Mouse (Mus musculus) gastrocnemius, adult 8-10 months (tissue): ENCODE data around the gene Mum1. TPM values are rescaled to one million over a fixed set of nuclear protein-coding genes. Genes with fewer than 3 reads are reported as not detected.
A peak's percentile ranks its signal among the peaks of the same experiment; 100 is the strongest.

Source experiments
- DNase-seq, 2 experiments: peaks; one replicate each; pipeline ENCODE4 v3.0.0; 2022; ENCODE audit warnings: low spot score in 2 of 2
- total RNA-seq, 4 experiments: library from RNA; stranded (reverse); gene quantifications; 2 replicates each; pipeline ENCODE4 v1.2.4; 2022

The Mum1 gene
- total RNA-seq = 10 to 100 TPM; 12.7 to 16.9 (median 15.2) TPM

DNA sequence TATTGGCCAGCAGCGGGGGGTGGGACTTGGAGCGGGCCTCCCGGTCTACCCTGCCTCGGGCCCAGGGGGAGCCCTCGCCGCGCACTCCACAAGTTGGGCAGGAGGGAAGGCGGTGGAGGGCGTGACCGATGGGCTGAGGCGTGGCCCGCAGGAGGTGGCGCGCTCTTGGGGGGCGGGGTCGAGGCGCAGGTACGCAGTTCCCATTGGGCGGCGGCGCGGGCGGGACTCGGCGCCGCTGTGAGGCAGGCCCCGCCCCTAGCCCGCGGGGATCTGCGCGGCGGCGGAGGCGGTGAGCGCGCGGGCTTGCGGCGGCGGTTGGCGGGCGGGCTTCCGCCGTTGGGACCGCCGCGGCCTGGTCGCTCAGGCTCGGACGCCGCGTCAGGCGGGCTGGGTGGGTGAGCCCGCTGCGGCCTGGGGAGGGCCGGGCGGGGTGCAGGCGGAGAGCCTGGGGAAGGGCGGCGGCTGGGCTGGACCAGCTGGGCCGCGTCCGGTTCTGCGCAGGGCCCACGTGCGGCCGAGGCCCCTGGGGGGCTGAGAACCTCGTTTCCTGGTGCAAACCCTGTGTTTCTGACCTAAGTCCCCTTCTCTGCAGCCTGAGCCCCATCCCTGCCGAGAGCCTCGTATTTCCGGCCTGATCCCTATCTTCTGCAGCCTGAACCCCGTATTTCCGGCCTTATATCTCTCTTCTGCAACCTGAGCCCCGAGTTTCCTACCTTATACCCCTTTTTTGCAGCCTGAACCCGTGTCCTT lies at the start of gene Mum1:
Gene Mum1 (plus strand): TSS at position 19 of the 750 bp plus-strand sequence.
- DNase-seq = peak; percentile 100

DNA sequence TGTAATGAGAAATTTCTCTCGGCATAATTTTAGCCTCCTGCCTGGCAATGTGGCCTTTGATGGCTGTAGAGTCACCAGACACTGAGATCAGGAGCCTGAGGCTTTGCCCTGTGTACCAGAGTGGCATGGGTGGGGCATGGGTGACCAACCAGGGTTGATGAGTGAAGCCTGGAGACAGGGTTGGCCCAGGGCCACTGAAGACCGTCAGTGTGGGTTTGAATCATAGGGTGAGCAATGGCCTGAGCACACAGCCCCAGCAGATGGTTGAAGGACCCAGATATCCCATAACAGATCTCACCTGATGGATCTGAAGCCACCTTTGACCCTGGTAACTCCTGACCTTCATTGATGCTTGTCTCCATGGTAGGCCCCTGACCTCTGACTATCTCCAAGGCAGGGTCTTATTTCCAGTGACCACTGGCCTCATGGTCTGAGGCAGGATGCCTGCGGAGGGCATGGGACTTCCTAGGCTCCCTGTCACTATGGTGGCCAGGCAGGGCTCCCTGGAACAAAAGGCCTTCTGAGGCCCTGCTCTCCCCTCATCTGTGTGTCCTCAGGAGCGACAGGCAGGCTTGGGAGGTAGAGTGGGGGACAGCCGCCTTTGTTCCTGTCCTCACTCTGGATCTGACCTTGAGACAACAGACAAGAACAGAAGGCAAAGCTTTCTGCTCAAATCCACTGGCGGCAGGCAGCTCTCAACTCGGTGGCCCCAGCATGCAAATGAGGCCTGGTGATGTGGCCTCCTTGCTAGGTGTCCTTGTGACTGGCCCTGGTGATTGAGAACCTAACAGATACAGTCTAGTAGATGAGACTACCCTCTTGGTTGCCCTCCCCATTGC lies 48.6 kb upstream of the Mum1 start:
- DNase-seq = no peak

DNA sequence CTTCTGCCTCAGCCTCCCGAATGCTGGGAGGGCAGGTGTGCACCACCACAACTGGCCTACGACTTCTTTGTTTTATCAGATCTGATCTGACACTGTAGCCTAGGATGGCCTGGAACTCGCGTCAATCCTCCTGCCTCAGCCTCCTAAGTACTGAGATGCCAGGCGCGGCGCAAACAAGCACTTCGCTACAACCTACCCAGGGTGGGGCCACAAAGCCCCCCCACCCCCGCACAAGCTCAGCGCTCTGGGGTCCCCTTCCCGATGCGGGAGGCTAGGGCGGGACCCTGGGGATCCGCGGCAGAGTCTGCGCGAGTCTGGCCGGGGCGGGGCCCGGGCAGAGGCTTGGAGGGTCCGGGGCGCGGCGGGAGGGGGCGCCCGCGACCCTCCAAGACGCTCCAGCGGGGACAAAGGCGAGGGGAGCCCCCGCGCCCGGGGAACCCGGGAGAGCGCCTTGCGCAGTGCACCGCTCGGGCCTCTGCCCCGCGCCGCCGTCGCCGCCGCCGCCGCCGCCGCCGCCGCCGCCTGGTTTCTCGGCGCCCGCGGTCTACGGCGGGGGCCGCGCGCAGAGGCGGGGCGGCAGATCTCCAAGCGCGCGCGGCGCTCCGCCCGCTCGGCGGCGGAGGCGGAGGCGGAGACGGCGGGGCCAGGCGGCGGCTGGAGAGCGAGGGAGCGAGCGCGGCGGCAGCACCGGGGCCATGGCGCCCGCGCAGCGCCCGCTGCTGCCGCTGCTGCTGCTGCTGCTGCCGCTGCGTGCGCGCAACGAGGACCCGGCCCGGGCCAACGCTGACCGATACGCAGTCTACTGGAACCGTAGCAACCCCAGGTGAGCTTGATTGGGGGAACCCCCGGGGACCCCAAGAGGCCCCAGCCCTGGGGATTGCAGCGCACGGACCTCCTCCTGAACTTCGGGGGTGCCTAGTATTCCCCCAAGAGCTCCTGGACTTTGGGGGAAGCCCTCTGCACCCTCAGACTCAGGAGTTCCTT lies 46.9 kb upstream of the Mum1 start, which contains the start of gene Efna2:
Gene Efna2 (plus strand): TSS at position 415 of the 984 bp plus-strand sequence.
- no peak for DNase-seq

DNA sequence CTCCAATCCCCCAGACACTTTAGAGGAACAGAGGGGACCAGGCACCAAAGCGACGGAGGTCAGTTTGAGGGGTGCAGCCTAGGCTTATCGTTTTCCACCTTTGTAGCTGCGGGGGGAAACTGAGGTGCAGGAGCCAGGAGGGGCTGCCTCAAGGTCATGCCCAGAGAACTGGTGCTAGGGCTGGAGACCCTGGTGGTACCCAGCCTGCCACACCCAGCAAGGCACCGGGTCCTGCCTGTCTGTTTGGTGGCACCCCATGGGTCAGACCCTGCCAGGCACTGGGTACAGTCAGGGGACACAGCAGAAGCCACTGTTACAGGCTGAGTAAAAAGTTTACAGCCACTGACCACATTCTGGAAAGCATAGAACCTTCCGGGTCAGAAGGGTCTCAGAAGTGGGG lies 45.9 kb upstream of the Mum1 start:
- no peak for DNase-seq

DNA sequence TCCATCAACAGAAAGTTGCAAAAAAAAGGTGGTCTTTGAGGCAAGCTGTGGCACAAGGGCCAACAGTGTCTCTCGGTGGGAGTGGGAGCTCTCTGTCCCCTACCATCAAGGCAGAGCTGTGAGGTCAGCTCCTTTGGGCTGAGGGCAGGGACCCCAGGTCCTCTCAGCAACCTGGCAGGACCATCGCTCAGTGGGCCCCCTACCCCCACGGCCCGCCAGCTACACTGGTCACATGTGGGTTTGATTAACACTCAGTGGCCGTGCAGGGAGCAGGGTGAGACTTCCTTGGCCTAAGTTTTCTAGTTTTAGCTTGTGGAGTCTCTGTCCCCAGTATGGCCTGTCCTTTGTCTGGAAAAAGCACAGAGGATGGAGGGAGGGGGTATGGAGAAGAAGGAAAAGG lies 45.4 kb upstream of the Mum1 start:
- DNase-seq = no peak

DNA sequence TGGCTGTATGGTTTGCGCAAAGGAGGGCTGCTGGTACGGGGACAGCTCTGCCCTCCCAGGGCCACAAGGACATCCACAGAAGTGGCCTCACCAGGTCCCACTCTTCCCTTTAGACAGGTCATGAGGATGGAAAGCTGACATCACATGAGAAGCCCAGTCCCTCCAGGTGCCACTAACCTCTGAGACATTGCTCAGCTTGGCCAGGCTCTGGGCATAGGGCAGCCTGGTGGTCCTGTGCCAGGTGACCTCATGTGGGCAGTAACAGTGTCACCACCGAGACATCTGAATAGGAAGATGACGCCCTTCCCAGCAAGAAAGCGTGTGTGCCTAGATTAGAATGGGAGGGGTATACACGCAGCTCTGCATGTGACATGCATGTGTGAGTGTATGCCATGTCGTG lies 43.7 kb upstream of the Mum1 start:
- no peak for DNase-seq

DNA sequence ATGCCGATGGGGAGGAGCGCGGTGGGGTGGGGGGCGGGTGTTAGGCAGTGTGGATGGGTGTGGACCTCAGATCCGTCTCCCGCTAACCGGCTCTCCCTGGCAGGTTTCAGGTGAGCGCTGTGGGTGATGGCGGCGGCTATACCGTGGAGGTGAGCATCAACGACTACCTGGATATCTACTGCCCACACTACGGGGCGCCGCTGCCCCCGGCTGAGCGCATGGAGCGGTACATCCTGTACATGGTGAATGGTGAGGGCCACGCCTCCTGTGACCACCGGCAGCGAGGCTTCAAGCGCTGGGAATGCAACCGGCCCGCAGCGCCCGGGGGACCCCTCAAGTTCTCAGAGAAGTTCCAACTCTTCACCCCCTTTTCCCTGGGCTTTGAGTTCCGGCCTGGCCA lies 39.6 kb upstream of the Mum1 start:
- no peak for DNase-seq

DNA sequence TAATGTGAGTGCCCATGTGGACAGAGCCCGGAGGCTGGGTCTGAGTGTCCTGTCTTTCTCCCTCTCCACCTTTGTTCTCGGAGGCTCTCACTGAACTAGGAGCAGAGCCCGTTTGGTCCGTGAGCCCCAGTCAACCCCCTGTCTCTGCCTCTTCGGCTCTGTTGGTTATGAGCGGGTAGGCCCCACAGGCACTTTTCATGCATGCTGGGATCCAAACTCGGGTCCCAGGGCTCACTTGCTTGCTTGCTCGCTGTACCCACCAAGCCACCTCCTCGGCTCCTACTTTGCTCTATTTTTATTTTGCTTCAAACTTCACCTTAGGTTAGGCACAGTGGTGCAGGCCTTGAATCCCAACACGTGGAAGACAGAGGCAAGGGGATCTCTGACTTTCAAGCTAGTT lies 38.5 kb upstream of the Mum1 start:
- DNase-seq = no peak

DNA sequence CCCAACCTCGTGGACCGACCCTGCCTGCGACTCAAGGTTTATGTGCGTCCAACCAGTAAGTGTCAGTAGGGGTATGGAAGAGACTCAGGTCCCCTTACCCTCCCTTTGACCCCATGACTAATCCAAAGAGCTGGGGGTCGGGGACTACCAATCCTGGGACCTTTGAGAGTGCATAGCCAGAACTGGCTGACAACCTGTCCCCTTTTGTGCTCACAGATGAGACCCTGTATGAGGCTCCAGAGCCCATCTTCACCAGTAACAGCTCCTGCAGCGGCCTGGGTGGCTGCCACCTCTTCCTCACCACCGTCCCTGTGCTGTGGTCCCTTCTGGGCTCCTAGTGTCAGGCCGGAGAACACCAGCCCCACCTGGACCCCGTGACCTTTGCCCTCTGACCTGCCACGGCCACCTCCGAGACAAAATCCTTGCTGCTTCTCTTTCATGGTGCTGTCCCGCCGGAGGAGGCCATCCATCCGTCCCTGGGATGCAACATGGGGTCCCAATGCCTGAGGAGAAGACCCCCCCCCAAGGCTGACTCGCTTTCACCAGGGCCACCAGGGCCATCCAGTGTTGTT lies 37.7 kb upstream of the Mum1 start:
- no peak for DNase-seq

DNA sequence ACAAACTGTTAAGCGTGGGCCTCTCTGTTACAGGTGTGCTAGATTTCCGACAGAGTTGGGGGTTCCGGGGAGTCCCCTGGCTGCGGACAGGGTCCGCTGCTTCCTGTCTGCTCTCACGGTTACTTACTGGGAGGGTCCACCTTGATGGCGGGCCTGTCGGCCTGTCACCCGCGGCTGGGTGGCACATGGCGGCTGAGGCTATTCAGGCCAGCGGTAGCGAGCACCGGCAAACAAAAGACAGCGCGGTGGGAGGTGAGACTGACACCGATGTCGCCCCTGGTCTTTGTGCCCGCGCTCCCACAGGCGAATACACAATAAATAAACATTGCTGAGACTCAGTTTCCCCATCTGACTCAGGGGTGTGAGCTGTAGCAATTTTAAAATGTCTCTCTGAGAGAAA lies 36.2 kb upstream of the Mum1 start:
- DNase-seq = no peak

DNA sequence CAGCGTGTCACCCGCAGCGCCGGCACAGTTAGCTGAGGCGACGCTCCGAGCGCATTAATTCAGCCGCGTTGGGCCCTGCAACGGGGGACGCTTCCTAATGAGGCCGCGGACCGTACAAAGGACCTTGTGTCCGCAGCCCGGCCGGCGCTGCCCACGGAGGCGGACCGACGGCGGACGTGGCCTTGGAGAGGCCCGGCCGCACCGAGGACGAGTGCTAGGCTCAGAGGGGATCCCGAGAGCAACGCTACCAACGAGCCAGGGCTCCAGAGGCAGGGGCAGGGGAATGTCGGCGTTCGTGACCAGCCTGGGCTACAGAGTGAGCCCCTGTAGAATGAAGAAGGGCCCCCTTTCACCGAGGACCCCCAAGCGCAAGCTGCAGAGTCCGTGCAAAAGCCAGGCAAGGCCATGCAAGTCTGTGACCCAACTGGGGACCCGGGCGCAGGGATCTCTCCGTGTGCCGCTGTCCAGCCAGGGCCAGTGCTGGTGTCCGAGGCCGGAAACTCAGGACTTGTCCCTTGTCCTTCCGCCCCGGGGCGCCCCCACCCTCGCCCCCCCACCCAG lies 35.7 kb upstream of the Mum1 start:
- no peak for DNase-seq

DNA sequence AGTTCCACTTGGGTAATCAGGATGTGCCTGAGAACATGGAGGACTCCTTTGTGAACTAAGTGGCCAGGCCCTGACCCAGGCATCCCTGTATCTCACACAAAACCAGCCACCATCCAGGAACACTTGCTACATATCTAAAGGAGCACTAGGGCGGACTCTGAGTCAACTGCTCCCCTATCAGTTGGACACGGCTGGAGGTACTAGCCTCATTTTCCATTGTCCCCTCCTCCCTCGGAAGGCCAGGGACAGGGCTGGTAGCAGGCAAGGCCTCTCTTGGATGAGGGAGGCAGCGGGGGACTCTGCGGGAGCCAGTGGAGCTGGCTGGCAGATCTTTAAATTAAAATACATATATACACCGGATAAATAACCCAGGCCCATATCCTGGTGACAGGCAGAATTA lies 32.3 kb upstream of the Mum1 start:
- no peak for DNase-seq

DNA sequence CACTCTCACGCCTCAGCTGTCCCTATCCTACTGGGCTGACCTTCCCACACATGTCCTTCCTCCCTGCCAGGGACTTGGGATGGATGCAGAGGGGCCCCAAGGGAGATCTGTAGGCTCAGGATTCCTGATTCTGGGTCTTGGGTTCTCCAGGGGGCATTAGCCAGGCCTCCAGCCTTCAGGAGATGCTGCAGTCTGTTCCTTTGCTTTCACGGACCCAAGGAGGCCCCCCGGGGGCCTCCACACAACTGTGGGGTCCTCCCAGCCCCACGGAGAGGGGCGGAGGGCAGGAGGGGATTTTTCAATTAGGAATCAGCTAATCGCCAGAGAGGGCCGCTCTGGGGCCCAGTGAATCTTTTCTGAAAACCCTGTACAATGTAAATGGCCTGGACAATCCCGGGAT lies 31.8 kb upstream of the Mum1 start:
- no peak for DNase-seq

DNA sequence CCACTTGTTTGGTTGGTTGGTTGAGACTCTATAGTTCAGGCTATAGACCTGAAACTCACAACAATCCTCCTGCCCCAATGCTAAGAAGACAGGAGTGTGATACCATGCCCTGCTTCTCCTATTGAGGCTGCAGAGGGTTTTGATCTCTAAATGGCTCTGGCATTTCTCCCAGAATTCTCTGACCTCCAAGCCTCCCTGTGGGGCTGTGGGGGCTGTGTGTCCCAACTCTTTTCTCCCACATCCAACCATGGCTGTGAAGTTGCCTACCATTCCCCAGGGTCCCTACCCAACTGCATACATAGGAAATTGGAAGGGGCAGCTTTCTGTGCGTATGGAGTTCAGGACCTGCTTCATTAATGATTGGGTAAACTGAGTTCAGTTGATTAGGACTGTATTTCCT lies 30.1 kb upstream of the Mum1 start:
- no peak for DNase-seq

DNA sequence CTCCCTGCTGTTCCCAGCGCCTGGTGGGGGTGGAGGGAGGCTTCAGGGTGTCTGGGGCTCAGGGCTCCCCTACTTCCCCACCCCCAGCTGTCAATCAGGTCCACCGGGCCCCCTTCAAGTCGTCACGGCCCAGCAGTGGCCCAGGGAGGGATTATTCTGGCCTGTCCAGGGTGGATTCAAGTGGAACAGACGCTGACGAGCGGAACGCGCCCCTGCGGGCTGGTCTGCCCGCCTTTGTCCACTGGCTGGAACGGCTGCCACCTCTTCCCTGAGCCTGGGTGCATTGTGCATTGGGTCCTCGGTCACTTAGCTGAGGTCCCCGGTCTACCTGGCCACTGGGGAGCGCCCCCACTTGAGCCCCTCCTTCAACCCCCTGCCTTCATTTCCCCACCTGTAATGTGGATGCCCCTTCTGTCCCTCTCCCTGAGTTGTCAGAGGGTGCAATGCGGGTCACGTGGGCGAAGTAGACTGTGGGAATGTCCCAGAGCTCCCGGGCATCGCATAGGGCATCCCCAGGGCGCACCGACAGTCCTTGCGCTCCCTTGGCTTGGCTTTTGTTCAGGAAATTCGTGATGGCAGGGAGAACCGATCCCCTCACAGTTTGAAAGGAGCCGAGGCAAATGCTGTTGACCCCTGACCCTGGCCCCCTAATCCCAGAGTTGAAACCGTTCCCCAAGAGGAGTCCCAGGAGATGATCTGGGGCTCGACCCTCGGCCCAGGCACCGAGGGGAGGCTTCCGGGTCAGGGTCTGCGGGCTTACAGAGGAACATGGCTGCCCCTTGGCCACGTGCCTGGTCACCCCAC lies 29.3 kb upstream of the Mum1 start:
- DNase-seq = no peak

DNA sequence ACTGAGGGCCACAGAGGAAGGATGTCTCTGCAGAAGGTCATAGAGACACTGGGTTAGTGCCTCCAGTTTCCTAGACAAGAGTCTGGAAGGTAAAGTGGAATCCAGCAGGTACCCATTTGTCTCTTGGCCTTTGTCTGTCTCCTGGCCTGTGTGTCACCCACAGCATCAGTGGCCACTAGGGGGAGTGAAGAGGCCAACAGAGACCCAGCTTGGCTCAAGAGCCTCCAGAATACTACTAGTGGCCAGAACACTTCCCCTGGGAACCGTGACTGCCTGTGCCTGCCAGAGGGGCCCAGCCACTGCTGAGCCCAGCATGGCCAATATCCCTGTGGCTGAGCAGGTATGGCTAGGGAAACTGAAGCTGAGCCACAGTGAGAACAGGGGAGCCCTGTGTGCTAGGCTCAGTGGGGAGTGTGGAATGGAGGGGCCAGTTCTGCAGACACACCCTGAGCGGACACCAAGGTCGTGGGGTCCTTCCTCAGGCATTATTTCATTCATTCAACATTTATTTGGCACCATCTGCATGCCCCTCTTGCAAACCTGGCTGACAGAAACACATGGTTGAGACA lies 26.7 kb upstream of the Mum1 start:
- DNase-seq = peak; percentile 72 to 79

DNA sequence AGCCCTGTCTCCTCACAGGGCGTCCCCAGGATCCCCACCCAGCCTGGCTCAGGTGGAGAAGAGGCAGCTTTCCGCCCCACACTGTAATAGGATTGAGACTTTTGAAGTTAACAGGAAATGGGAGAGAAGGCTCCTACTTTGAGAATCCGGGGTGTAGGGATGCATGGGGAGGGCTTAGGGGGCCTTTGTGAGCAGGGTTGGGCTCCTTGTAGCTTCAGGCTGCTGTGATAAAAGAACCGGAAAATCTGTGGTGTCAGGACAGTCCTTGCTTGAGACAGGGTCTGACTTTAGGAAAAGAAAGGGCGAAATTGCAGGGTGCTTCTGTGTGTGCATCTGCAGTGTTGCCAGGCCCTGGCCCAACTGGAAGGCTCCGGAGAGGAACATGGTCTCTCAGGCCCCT lies 25.7 kb upstream of the Mum1 start:
- DNase-seq = no peak

DNA sequence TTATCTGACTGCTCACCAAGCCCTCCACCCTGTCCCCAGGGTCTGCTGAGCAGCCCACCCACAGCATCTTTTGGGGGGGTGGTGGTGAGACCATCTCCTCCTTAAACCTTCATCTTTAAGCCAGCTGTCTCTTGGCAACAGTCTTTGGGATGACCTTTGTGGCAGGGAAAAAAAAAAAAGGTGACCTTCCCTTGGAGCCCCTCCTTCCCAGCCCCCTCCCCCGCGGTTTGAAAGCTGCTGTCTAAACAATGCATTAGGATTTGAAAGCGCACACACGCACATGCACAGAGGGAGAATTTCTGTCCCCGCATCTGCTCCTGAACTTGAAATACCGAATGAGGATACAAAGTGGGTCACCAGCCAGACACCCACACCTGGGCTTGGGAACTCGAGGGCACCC lies 22.2 kb upstream of the Mum1 start:
- no peak for DNase-seq

DNA sequence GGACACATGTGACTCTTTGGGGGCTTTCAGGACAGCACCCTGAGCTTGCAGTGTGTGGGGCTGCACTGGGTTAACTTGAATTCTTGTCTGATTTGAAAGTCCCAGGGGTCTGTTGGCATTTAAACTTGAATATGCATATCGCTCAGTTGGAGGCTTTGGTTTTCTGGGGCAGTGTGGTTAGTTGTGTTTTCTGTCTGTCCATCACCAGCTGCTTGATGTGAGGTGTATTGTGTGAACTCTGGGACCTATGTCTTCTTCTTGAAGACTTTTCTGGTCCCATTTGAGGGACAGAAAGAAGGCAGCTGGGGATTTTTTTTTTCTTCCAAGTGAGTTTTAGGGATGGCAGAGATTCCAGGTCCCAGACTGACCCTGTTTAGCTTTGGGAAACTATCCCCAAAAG lies 19.0 kb upstream of the Mum1 start:
- DNase-seq = no peak

DNA sequence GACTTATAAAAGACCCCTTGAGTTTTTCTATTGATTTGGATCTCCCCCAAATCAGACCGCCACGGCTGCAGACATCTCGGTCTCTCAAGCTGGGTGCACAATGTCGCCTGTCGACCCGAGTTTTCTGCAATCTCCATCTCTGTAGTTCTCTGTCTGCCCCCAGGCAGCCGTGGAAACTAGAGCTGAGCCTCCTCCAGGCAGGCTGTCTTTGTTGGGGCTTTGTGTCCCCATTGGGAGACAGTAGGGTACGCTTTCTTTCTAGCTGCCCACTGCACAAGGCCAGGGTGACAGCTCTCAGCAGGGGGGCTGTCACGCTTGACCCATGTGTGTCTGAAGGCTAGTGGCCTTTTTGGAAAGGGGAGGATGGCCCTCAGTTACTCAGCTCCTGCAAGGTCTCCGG lies 18.6 kb upstream of the Mum1 start:
- DNase-seq = no peak
